Mouse (Mus musculus) cerebellum, postnatal 36 days (tissue): Measurements from ENCODE around the gene Mall.
A peak's percentile ranks its signal among the peaks of the same experiment; 100 is the strongest.

Experiments used
- DNase-seq, 2 experiments: peaks; one replicate each; pipeline ENCODE4 v3.0.0; 2021 to 2022; ENCODE audit warnings: mixed read lengths in 2 of 2

Mall gene

DNA sequence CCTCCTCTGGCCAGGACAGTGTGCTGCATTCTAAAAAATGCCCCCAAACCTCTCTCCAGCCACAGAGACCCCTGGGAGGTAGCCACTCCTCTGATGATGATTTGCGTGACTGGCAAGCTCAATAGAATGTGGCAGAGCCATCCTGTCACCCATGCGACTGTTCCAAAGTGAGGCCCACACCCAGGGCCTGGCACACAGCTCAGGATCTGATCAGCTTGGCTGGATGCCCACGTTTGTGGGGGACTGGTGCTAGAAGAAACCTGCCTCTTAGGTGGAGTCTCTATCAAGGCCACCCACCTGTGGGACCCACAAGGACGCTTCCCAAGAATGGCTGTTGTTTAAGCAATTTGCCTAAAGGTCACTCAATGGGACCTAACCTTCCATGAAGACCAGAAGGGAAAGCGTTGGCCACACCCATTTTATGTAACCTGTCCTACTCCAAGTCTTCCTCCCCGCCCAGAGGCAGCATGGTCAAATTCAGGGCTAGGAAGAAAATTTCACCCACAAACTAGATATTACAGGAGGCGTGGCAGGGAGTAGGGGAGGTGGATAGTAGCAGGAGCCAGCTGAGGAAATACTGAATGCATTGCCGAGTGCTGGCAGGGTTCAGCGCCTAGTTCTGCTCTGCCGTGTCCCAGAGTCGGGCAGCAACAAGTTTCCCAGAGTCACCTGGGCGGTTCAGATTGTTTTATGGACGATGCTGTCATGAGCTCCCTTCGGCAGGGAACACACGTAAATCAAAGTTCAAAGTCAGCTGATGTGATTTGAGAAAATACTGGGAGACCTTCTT is 876 bp downstream of the Mall start:
- DNase-seq: no peak

DNA sequence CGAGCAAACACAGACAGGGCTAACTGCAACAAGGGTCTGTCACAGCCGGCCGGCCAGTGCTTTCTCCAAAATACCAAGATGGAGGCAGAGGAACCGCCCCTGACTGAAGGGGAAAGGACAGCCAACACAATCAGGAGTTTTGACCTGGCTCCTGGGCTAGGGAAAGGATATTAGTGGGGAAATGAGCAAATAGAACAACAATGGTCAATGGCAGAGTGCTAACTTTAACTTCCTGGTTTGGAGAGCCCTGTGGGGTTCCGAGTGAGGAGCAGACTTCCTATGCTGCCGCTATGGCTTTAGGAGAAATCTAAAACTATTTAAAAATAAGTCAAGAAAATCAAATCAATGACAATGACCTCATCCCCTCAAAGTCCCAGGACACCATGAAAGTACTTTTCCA is 1.6 kb downstream of the Mall start:
- no peak for DNase-seq

DNA sequence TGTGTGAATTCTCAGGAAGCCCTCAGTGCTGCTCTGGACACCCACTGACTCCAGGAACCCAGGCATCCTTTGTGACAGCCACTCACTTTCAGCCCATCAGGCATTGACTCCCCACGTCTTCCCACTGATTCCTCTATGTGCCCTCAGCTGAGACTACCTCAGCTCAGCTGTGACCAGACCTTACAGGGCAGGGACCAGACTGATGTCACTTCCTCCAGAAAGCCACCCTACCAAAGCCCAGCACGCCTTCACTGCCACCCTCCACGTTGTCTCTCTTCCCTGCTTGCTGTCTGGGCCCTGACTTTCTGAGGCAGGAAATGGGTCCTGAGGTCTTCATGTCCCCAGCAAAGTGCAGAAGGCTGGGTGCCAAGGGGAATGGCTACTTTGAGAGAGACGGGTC is 6.5 kb downstream of the Mall start:
- peak in 1 of 2 experiments; percentile 11 for DNase-seq

DNA sequence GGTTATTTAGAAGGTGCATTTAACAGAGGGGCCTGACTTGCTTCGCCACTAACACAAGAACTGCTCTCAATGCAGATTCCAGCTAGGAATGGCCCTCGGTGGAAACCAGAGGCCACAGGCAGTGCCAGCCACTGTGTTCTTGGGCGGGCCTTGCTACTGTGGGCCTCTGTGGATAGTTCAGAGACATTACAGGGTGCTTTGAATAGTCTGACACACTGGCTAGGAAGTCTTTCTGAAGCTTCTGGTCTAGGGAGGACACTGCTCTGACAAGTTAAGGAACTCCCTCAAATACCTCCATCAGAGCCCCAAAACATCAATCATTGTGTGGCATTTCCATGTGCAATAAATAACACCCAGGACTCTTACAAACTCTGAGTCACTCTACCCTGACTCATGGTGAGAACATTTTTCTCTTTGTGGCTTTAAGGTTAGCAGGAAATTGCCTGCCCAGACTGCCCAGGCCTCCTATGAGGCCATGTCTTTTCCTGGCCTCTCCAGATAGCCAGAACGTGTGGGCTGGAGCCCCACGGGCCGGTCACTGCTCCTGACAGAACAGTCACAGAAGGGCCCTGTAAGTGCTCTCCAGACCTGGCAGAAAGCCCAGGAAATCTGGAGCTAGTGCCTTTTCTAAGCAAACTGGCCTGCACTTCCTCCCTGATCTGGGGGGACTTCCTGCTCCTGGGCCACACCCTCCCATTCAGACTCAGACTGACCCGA is 7.4 kb downstream of the Mall start:
- peak; percentile 83 to 88 for DNase-seq

DNA sequence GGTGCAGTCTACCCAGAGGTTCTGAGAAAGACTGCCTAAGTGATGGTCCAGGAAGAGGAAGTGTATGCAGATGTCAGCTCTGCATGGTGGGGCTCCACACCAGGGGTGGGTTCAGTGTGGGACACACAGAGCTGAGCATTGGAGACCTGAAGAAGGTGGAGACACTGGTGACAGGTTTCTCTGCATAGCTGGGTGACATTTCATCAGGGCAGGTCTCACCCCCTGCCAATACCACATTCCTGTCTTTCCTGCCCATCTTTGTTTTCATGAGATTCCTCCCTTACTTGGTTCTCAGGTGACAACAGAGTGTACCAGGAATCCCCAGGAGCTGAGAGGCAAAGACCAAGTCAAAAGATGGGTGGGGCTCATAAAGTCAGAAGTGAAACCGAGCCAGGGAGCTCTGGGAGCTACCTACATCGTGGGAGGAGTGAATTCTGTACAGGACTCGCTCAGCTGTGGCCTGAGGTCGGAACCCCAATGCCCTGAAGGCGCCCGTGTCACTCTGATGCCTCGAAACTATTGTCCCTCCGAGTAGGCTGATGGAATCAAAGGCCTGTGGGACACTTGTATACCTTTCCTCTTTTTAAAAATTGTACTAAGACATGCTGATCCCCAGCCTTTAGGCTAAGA is 10.8 kb downstream of the Mall start:
- DNase-seq: no peak

DNA sequence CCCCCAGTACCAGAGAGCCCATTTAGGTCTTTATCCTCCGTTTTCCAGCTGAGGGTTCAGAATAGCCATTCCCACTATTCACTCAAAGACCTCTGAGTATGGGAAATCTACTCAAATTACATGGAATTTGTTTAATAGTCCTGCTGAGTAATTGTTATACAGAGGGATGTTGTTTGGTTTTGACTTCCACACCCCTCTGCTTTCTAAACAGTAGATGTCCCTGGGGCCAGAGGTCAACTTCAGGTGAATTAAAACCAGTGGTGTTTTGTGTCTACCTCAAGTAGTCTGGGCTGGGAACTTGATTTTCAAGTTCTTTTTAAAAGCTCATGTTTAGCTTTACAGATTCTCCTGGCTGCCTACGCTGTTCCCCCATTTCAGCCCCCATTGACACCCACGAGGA is 15.0 kb downstream of the Mall start:
- no peak for DNase-seq

DNA sequence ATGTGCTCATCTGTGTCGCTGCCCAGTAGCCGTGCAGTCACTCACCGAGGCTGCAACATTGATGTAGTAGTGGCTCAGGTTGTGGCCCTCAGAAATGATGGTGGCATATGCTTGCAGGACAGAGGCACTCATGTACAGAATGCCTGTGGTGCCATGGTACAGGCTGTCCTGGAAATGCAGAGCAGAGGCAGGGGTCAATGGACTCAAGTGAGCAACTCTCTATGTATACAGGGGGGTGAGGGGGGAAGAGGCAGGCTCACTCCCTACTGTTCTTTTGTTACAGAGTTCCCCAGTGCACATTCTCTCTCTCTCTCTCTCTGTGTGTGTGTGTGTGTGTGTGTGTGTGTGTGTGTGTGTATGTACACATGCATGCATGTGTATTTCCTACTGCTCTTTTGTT is 20.9 kb downstream of the Mall start:
- no peak for DNase-seq

DNA sequence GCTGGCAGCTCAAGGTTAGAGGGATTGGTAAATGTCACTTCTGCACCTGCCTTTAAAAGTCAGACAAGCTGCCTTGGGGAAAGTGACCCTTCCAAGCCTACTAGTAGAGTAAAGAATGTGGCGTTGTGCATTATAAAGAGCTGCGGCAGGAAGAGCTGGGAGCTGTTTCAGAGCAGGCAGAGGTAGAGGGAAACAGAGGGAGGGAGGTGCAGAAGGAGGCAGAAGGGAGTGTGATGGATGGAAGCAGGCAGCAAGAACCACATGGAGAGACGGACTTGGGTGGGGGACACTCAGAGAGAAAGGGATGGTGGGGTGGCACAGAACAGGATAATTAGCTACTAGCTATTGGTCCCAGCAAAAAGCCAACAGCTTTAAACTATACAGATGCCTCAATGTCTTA is 21.7 kb downstream of the Mall start:
- no peak for DNase-seq

DNA sequence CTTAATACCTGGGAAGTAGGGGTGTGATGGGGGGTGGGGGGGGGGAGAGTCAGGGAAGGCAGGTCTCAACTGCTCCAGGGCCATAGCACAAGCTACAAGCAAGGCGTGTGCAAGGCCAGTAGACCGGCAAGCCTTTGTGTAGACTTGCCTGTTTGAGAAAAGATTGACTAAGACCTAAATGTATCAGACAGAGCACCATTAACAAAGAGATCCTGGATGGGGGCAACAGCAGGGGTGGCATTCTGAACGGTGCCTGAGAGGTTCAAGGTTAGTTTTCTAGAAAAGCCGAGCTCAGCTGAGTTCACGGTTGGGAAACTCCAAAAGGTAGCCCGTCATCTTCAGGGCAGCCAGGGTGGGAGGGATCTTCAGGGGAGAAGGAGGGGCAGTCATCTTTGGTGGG is 24.5 kb downstream of the Mall start:
- DNase-seq: no peak

DNA sequence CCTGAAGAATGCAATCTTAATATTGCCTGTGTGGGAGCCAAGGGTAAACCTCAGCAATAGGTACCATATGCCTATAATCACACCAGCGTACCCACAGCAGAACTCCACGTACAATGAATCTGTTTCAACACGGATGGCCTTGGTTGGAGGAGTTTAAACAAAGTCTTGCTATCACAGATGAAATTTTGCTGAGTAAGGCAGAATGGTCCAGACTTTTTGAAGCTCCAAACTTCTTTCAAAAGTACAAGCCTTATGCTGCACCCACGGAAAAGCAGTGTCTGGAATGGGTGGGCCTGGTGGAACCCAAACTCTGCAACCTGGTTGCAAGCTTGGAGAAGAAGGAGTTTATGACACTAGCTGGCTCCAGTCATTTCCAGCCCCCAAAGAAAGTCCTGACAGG is 40.5 kb downstream of the Mall start:
- no peak for DNase-seq

DNA sequence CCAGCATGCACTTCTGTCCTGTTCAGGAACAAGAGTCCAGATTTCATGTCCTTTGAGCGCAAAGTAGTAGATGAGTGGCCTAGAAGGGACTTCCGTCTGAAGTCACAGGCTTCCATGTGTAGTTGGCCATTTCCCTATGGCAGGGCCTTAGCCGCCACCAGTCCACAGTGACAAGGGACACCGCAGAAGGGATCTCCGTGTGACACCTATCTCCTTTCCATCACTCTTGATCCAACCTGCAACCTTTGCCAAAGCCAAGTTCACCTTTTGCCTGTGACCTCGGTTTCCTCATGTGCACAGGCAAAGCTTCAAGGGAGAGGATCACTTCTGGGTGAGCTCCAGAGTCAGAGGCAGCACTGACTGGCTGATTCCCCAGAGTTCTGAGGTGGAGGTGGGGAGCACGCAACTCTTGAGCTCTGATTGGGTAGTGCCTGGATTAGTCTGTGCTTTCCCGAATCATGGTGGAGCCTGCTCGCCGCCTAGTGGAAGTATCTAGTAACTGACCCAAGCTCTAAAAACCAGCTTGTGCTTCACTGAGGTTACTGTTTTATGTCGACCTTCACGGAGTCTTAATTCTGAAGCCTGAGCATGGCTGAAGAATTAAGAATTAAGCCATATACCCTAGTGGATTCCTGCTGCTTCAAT is 45.9 kb downstream of the Mall start:
- peak; percentile 62 to 64 for DNase-seq

DNA sequence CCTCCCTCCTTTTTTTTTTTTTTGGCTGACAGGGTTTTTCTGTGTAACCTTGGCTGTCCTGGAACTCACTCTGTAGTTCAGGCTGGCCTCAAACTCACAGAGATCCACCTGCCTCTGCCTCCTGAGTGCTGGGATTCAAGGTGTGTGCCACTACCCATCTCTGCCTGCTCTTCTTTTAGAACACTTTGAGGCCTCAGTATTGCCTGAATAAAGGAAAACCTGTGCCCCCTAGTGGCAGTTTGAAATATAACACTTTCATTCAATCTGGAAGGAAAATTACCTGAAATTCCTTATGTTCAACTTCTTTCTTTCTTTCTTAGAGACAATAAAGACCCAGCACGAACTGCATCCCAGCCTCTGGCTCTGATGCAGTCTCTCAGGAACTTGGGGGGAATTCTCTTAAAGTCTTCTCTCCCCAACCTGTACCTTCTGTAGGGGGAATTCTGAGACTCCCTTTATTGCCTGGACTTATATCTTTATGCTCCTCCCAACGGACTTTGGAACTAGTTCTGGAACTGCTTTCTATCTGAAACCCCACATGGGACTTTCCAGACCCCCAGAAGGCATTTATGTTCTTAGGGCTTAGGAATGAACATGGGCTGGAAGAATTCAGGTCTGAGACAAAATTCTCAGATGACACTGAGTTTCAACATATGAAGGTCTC is 61.8 kb downstream of the Mall start:
- DNase-seq: peak in 1 of 2 experiments; percentile 20

DNA sequence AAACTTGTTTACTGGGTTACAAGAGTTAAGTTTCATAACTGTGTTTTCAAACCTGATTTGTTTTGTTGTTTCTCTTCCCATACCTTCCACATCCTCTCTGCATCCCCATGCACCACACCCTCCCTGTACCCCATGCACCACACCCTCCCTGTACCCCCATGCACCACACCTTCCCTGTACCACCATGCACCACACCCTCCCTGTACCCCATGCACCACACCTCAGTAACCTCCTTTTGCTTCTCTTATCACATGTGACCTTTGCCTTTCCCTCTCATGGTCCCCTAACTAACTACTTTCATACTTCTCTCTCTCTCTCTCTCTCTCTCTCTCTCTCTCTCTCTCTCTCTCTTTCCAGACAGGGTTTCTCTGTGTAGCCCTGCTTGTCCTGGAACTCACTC is 62.7 kb downstream of the Mall start:
- no peak for DNase-seq

DNA sequence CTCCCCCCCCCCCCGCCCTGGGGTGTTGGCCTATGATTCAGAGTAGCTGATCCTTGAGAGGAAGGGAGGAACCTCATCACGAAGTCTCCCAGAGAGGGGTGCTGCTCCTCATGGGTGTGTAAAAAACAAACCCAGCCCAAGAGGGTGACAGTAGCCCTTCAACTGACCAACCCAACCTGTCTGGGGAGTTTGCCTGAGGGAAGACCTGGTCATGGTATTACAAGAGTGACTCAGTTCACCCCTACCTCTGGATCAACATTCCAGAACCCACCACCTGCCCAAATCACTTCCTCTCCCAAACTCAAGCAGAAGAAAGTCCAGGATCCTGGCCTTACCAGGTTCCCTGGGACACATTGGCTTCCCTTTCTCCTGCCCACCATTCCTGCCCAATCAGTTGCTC is 67.0 kb downstream of the Mall start:
- DNase-seq: no peak

DNA sequence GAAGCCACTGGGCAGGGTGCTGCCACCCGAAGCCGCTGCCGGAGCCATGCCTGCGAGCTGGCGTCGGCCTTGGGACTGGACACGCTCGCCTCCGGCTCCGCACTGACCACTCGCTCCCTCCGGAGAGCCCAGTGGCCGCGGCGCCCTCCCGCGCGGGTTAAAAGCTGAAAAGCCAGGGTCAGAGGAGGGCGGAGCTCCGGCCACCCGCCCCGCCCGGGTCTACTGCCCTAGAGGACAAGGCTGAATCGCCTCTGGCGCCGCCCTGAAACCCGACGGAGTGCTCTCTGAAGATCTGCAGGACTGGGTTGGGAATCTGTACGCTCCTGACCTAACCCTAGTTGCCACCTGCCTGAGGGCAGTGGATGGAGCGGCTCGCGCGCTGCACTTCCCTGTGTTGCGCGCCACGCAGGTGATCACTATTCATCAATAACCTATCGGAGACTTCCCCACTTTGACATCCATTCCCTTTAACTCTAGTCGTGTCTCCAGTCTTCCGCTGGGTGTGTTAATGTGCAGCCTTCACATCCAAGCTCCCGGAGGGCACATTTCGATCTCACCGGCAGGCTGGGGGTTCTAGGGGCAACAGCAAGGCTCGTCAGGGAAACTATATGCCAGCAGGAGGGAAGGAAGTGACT is 73.5 kb downstream of the Mall start, which contains the start of gene Mal:
Mal (minus strand) TSS at position 610 of the 635 bp plus-strand sequence.
- peak; percentile 20 to 35 for DNase-seq

DNA sequence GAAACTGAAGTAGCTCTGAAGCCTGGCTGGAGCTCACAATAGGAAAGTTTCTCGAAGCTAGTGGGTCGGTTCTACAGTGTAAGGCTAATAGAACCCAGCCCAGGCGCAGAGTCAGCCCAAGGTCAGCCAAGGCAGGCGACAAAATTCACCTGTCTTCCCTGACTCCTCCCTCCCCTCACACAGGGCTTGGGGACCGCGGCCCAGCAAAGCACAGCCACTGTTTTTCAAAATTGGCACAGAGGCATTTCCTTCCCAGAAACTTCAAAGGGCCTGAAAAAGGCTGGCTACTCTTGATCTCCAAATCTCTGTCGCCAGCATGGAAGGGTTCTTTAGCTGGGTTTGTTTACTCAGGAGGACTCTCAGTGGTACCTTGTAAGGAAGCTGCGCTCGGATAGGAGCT is 74.3 kb downstream of the Mall start:
- no peak for DNase-seq

DNA sequence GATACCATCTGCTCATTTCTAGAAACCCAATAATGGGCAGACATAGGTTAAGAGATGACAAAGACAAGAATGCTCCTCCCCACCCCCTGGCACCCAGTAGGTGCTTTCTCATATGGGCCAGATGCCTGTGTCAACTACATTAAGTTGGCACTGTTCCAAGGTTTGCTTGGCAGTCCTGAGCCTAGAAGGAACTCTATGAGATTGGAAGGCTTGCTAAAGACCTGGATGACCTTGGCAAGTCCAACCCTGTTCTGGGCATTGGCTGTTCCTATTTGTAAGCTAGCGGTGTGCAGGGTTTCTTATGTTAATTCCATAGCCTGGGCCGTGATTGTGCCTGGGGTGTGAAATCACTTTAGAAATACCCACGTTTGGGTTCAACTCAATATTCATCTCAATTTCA is 74.9 kb downstream of the Mall start:
- no peak for DNase-seq
